Mouse (Mus musculus) liver, embryonic 14.5 days (tissue): ENCODE data around the gene Nckap5l. TPM values are rescaled to one million over a fixed set of nuclear protein-coding genes. Genes with fewer than 3 reads are reported as not detected.

ENCODE experiments used
- ATAC-seq: fragments of 200-750 bp; cut with Nextera tagmentation; 2 replicates; pipeline ENCODE4 v1.8.0; 2017; ENCODE audit warnings: moderate number of reproducible peaks, mild to moderate bottlenecking, moderate library complexity; ENCODE audit not compliant: insufficient read depth
- DNase-seq, 3 experiments: peaks; one replicate each; pipeline ENCODE4 v3.0.0-alpha.2; 2012 to 2013; ENCODE audit warnings: low read depth in 3 of 3, low spot score in 3 of 3
- H3K27ac ChIP-seq: fragments of 300-500 bp; sonication (generic); 2 replicates; pipeline ENCODE4 v1.5.1; 2014; ENCODE audit warnings: moderate library complexity, mild to moderate bottlenecking, control low read depth, inconsistent platforms
- H3K27me3 ChIP-seq: fragments of 300-500 bp; sonication (generic); 2 replicates; pipeline ENCODE4 v1.6.1; 2014; ENCODE audit warnings: mild to moderate bottlenecking, low read length, moderate library complexity; ENCODE audit not compliant: control insufficient read depth, insufficient read depth
- H3K36me3 ChIP-seq: fragments of 300-500 bp; sonication (generic); replicated peaks from 2 replicates; pipeline ENCODE4 v1.6.1; 2014; ENCODE audit warnings: low read depth; ENCODE audit not compliant: control insufficient read depth, insufficient read depth
- H3K4me1 ChIP-seq, 2 experiments: fragments of 200-500 bp in 1 of 2; fragments of 300-500 bp in 1 of 2; sonication (generic) in 1 of 2; replicated peaks; 2 replicates each; pipeline ENCODE4 v1.6.1; 2012 to 2014; ENCODE audit warnings: antibody characterized with exemption in 1 of 2, inconsistent platforms in 1 of 2, low read length in 1 of 2; ENCODE audit not compliant: control insufficient read depth in 2 of 2, insufficient read depth in 2 of 2
- H3K4me2 ChIP-seq: fragments of 300-500 bp; sonication (generic); 2 replicates; pipeline ENCODE4 v1.6.1; 2014; ENCODE audit warnings: low read depth, mild to moderate bottlenecking, control low read depth, moderate library complexity
- H3K4me3 ChIP-seq, 2 experiments: fragments of 200-500 bp in 1 of 2; fragments of 300-500 bp in 1 of 2; sonication (generic) in 1 of 2; 2 replicates each; pipeline ENCODE4 v1.5.1; 2012 to 2014; ENCODE audit warnings: low read depth in 2 of 2, low read length in 2 of 2, mild to moderate bottlenecking in 2 of 2, control low read depth in 1 of 2, inconsistent platforms in 1 of 2, moderate library complexity in 1 of 2; ENCODE audit not compliant: insufficient read depth in 1 of 2
- H3K9ac ChIP-seq: fragments of 300-500 bp; sonication (generic); replicated peaks from 2 replicates; pipeline ENCODE4 v1.6.1; 2014; ENCODE audit warnings: mild to moderate bottlenecking, control low read depth, moderate library complexity
- H3K9me3 ChIP-seq: fragments of 300-500 bp; sonication (generic); 2 replicates; pipeline ENCODE4 v1.6.1; 2016; ENCODE audit warnings: low read length, mixed read lengths; ENCODE audit not compliant: control insufficient read depth
- CTCF ChIP-seq: IDR thresholded peaks from 2 replicates; pipeline ENCODE4 v1.5.1; 2016; ENCODE audit warnings: antibody characterized with exemption, low read depth, control low read depth
- EP300 ChIP-seq: IDR thresholded peaks from 2 replicates; pipeline ENCODE4 v1.6.1; 2016; ENCODE audit warnings: antibody characterized with exemption, low read depth
- WGBS: fragments of 180-500 bp; shearing (Covaris S2); extraction: QIAGEN DNeasy Blood & Tissue Kit; methylation state at CpG from one replicate; pipeline ENCODE4 v1.1.7; 2014; ENCODE audit not compliant: insufficient replicate concordance; 5-methylcytosine and 5-hydroxymethylcytosine counted together
- polyA plus RNA-seq, 2 experiments: library from polyadenylated mRNA; depleted of rRNA in 1 of 2; stranded (reverse) in 1 of 2; unstranded in 1 of 2; fragments of >200 nt; fragmentation: Nextera tagmentation in 1 of 2; extraction: Ambion mirVana in 1 of 2; gene quantifications; 2 replicates each; pipeline versions ENCODE4 v1.2.1 to v1.2.3; 2012 to 2014

Gene Nckap5l
- polyA plus RNA-seq, 2 experiments, result 0.70 to 1.4 TPM

DNA sequence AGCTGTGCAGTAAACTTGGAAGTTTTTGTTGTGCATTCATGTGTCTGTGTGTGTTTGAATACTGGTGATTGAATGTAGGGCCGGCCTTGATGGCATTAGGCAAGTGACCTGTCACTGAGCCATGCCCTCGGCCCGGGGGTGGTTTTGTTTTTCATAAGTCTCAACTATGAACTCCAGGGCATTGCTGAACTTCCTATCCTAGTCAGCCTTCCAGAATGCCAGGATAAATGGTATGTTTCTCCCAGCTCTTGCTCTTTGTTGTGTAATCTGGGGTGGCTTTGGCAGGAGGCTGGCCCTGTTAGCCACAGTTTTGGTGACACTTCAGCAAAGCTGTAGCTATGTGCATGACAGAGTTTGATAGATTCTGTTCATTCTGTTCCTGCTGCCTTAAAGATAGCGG lies 60.7 kb downstream of the Nckap5l start:
- H3K4me2 ChIP-seq, result peak overlapping the region; percentile 70
- DNase-seq, result no peak
- H3K27me3 ChIP-seq, result no peaks in the 10 kb centered on the region
- peaks cover under 1% of the 10 kb centered on the region; the same call in 1 of the 2 replicates for H3K36me3 ChIP-seq
- TF ChIP-seq EP300 (no peak), CTCF (no peak)
- no peak overlapping the region; the same call in 1 of the 2 replicates for H3K9ac ChIP-seq
- no peaks in the 10 kb centered on the region for H3K9me3 ChIP-seq
- 36% methylated on average over 4 of the region's 4 CpGs for WGBS
- no peak overlapping the region for H3K27ac ChIP-seq
- peaks cover 23 to 37% of the 10 kb centered on the region in 2 experiments for H3K4me1 ChIP-seq
- ATAC-seq, result no peak
- H3K4me3 ChIP-seq, result no peak overlapping the region

DNA sequence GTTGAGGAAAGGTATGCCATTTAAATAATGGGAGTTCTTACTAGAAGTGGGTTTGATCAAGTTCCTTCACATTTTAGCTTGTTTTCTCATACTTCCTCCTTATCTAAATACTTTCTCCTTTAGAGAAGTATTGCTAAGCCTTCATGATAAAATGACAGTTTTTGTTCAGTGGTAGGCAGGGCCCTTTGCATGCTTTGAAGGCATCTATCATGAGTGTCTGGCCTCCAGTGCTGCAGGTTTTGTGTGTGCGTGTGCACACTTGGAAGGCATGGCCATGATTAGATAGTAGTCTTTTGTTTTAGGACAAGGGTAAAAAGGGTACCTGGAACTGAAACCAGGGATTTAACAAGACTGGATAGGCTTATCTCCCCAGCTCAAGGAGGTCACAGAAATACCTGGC lies 61.1 kb downstream of the Nckap5l start:
- Histone ChIP-seq H3K27me3 (no peaks in the 10 kb centered on the region), H3K4me3 (no peak overlapping the region), H3K4me2 (peak overlapping the region; percentile 70), H3K4me1 (peaks cover 23 to 40% of the 10 kb centered on the region in 2 experiments), H3K9me3 (no peaks in the 10 kb centered on the region), H3K27ac (no peak overlapping the region), H3K9ac (no peak overlapping the region; the same call in 1 of the 2 replicates), H3K36me3 (no peaks in the 10 kb centered on the region; the same call in 1 of the 2 replicates)
- ATAC-seq (no peak), DNase-seq (no peak)
- TF ChIP-seq EP300 (no peak), CTCF (no peak)
- 9% methylated on average over 1 of the region's 1 CpGs for WGBS

DNA sequence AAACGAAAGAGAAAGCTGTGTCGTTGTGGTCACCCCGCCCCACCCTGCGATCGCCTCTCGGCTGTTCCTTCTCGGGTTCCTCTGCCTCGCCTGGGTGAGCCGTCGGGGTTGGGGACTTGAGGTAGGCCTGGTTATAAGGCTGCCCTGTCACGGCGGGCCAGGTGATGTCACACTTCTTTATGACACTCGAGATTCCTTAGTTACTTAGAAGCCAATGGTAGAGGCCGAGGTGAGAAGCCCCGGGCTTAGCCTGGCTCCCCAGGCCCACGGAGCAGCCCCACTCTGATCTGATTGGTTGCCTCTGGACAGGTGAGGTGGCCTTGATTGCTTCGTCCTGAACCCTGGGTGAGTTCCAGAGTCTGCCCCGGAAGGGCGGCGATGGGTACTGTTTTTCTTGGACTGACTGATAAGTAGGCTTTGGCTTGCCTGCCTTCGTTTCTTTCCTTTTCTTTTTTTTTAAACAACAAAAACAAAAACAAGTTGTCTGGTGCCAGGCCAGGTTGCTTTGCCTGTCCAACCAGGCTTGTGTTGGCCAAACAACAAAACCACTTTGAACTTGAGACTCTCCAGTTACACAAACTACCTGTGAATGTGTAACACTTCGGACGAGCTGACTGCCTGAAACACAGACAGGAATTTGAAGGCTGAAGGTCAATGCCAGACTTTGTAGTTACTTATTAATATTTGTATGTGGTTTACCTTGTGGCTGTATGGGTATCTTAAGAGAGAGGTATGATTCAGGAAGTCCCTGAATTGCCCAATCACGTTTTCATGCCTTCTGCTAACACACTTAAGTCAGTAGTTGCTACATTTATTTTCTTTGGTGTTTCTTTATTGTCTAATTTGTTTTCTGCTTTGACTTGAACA lies 63.9 kb downstream of the Nckap5l start:
- peak overlapping the region; percentile 70 for H3K4me2 ChIP-seq
- H3K9me3 ChIP-seq, result no peaks in the 10 kb centered on the region
- ATAC-seq, result peak; percentile 61
- peak; percentile 34; the same call in 1 of the 2 replicates for TF ChIP-seq CTCF
- no peak for TF ChIP-seq EP300
- H3K4me1 ChIP-seq, result peaks cover 20 to 39% of the 10 kb centered on the region in 2 experiments
- WGBS, result 2% methylated on average over 24 of the region's 24 CpGs
- H3K4me3 ChIP-seq, result peak overlapping the region; percentile 91 to 97
- no peaks in the 10 kb centered on the region for H3K36me3 ChIP-seq
- no peaks in the 10 kb centered on the region for H3K27me3 ChIP-seq
- H3K27ac ChIP-seq, result peak overlapping the region; percentile 90
- DNase-seq, result peak; percentile 52 to 68 (median 60)
- peak overlapping the region; percentile 91 for H3K9ac ChIP-seq

DNA sequence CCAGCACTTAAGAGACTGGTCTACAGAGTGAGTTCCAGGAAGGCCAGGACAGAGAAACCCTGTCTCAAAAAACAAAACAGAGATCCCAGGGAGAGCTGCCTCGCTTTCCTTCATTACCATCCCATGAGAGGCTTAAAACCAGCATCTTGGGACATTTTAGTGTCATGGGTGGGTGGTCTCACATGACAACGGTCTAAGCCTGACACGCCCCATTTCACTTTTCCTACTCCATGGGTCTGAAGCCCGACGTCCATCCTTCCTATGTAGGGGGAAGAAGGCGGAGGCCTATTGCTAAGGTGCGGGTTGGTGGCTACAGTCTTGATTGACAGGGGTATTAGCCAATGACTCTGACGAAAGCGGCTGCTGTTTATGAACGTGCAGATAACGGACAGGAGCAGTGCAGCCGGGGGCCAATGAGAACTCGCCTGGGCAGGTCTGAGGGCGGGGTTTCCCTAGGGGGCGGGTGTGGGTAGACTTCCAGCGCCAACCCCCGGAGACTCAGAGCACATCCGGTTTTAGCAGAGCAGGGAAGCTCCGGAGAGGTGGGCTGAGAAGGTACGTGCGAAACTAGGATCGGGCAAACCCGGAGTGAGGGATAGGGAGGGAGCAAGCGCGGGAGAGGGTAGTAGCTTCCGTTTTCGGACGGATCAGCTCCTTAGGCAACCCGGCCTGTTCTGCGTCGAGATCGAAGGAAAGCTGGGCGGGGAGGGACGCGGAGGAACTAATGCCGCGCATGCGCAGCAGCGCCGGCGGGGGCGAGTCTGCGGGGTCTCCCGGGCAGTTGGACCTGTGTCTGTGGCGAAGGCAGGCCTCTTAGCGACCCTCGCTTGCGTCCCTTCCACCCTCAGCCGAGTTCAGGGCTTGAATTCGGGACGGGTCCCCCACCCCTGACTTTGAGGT lies 64.8 kb downstream of the Nckap5l start, which contains the start of gene Tmbim6:
Tmbim6 (plus strand) TSS at position 397 of the 900 bp plus-strand sequence.
- peak within 1 kb of the TSS; percentile 85 for H3K4me2 ChIP-seq
- WGBS, result under 1% methylated on average over 51 of the region's 51 CpGs
- H3K4me1 ChIP-seq, result peaks cover 20 to 40% of the 10 kb centered on the region in 2 experiments
- H3K27ac ChIP-seq, result peak within 1 kb of the TSS; percentile 90
- H3K4me3 ChIP-seq, result peak within 1 kb of the TSS; percentile 91 to 97
- TF ChIP-seq CTCF, result 0 out of 2 replicates have a peak, but pooled peaks have one; percentile 13
- 0 out of 2 replicates have a peak, but pooled peaks have one; percentile 5 for TF ChIP-seq EP300
- peak within 1 kb of the TSS; percentile 91 for H3K9ac ChIP-seq
- peak; percentile 100 for DNase-seq
- no peaks in the 10 kb centered on the region for H3K27me3 ChIP-seq
- no peaks in the 10 kb centered on the region for H3K9me3 ChIP-seq
- peak; percentile 95 for ATAC-seq
- no peaks in the 10 kb centered on the region for H3K36me3 ChIP-seq
